Mouse (Mus musculus): ENCODE data around the gene Abca1. TPM values are rescaled to one million over a fixed set of nuclear protein-coding genes. Genes with fewer than 3 reads are reported as not detected.

The Abca1 gene
- polyA plus RNA-seq, 1 experiment from 2014 or later, result 3.3 TPM

- no peak for ATAC-seq
- Histone ChIP-seq H3K4me2 (replicated peaks) (no peak overlapping the region), H3K4me3 (replicated peaks) (no peak overlapping the region), H3K36me3 (0 out of 2 replicates have a peak, but pooled peaks cover 4% of the 10 kb centered on the region), H3K9me3 (no peaks in the 10 kb centered on the region), H3K27me3 (replicated peaks) (no peaks in the 10 kb centered on the region), H3K27ac (no peak overlapping the region), H3K4me1 (replicated peaks) (no peaks in the 10 kb centered on the region; the same call in 1 of the 2 replicates), H3K9ac (no peak overlapping the region)
- WGBS, result 82% methylated on average over 5 of the region's 5 CpGs
These were observed 28.2 kb downstream of the Abca1 start for GRCm38 (mm10) chr4:53131538-53131937.

GRCm38 (mm10) chr4:53130622-53131517 lies 28.8 kb downstream of the Abca1 start:
- WGBS, result 49% methylated on average over 6 of the region's 6 CpGs
- no peaks in the 10 kb centered on the region for H3K9me3 ChIP-seq
- H3K4me3 ChIP-seq (replicated peaks), result no peak overlapping the region
- H3K36me3 ChIP-seq, result 0 out of 2 replicates have a peak, but pooled peaks cover 4% of the 10 kb centered on the region
- no peaks in the 10 kb centered on the region for H3K27me3 ChIP-seq (replicated peaks)
- no peak overlapping the region for H3K4me2 ChIP-seq (replicated peaks)
- H3K4me1 ChIP-seq (replicated peaks), result no peaks in the 10 kb centered on the region; the same call in 1 of the 2 replicates
- H3K9ac ChIP-seq, result no peak overlapping the region
- peak; percentile 75 for ATAC-seq
- H3K27ac ChIP-seq, result no peak overlapping the region

- Histone ChIP-seq H3K4me3 (replicated peaks) (no peak overlapping the region), H3K4me1 (replicated peaks) (no peaks in the 10 kb centered on the region; the same call in 1 of the 2 replicates), H3K27me3 (replicated peaks) (no peaks in the 10 kb centered on the region), H3K9me3 (no peaks in the 10 kb centered on the region), H3K4me2 (replicated peaks) (no peak overlapping the region), H3K27ac (no peak overlapping the region), H3K9ac (no peak overlapping the region), H3K36me3 (0 out of 2 replicates have a peak, but pooled peaks cover 4% of the 10 kb centered on the region)
- 56% methylated on average over 11 of the region's 11 CpGs for WGBS
- ATAC-seq, result no peak
These were observed 29.9 kb downstream of the Abca1 start for GRCm38 (mm10) chr4:53129716-53130301.

- H3K27ac ChIP-seq, result no peak overlapping the region
These were observed 32.4 kb downstream of the Abca1 start for GRCm38 (mm10) chr4:53127266-53127665.

GRCm38 (mm10) chr4:53126794-53127193 lies 32.9 kb downstream of the Abca1 start:
- 94% methylated on average over 7 of the region's 7 CpGs for WGBS
- H3K4me1 ChIP-seq (replicated peaks), result no peaks in the 10 kb centered on the region

More at GRCm38 (mm10) chr4:53127266-53127665, 32.4 kb downstream of the Abca1 start:
- no peaks in the 10 kb centered on the region for H3K9me3 ChIP-seq
- H3K4me2 ChIP-seq (replicated peaks), result no peak overlapping the region
- 92% methylated on average over 5 of the region's 5 CpGs for WGBS
- H3K27me3 ChIP-seq (replicated peaks), result no peaks in the 10 kb centered on the region
- no peak for ATAC-seq
- H3K36me3 ChIP-seq, result 0 out of 2 replicates have a peak, but pooled peaks cover 4% of the 10 kb centered on the region
- no peaks in the 10 kb centered on the region for H3K4me1 ChIP-seq (replicated peaks)
- no peak overlapping the region for H3K9ac ChIP-seq
- no peak overlapping the region for H3K4me3 ChIP-seq (replicated peaks)

GRCm38 (mm10) chr4:53124837-53125490 lies 34.7 kb downstream of the Abca1 start:
- Histone ChIP-seq H3K27me3 (replicated peaks) (no peaks in the 10 kb centered on the region), H3K4me2 (replicated peaks) (no peak overlapping the region), H3K4me1 (replicated peaks) (0 out of 2 replicates have a peak, but pooled peaks cover 5% of the 10 kb centered on the region), H3K9me3 (no peaks in the 10 kb centered on the region), H3K27ac (0 out of 2 replicates have a peak overlapping the region, but pooled peaks have one; percentile 0), H3K36me3 (0 out of 2 replicates have a peak, but pooled peaks cover 4% of the 10 kb centered on the region), H3K9ac (no peak overlapping the region), H3K4me3 (replicated peaks) (no peak overlapping the region)
- no peak for ATAC-seq
- 76% methylated on average over 10 of the region's 10 CpGs for WGBS

More at GRCm38 (mm10) chr4:53126794-53127193, 32.9 kb downstream of the Abca1 start:
- no peak overlapping the region for H3K9ac ChIP-seq
- no peak overlapping the region for H3K4me3 ChIP-seq (replicated peaks)
- no peaks in the 10 kb centered on the region for H3K9me3 ChIP-seq
- H3K4me2 ChIP-seq (replicated peaks), result no peak overlapping the region
- H3K27me3 ChIP-seq (replicated peaks), result no peaks in the 10 kb centered on the region
- no peak overlapping the region for H3K27ac ChIP-seq
- ATAC-seq, result no peak
- H3K36me3 ChIP-seq, result 0 out of 2 replicates have a peak, but pooled peaks cover 4% of the 10 kb centered on the region

GRCm38 (mm10) chr4:53122310-53122709 lies 37.4 kb downstream of the Abca1 start:
- Histone ChIP-seq H3K9me3 (no peaks in the 10 kb centered on the region), H3K36me3 (0 out of 2 replicates have a peak, but pooled peaks cover 2% of the 10 kb centered on the region), H3K4me1 (replicated peaks) (0 out of 2 replicates have a peak, but pooled peaks cover 5% of the 10 kb centered on the region), H3K27me3 (replicated peaks) (no peaks in the 10 kb centered on the region), H3K4me3 (replicated peaks) (no peak overlapping the region), H3K27ac (no peak overlapping the region), H3K4me2 (replicated peaks) (no peak overlapping the region), H3K9ac (no peak overlapping the region)
- ATAC-seq, result no peak
- WGBS, result 89% methylated on average over 3 of the region's 3 CpGs

GRCm38 (mm10) chr4:53121516-53122227 lies 38.0 kb downstream of the Abca1 start:
- H3K27ac ChIP-seq, result no peak overlapping the region

GRCm38 (mm10) chr4:53121084-53121483 lies 38.6 kb downstream of the Abca1 start:
- no peaks in the 10 kb centered on the region for H3K27me3 ChIP-seq (replicated peaks)
- no peak for ATAC-seq

More at GRCm38 (mm10) chr4:53121516-53122227, 38.0 kb downstream of the Abca1 start:
- no peak for ATAC-seq
- H3K4me1 ChIP-seq (replicated peaks), result 0 out of 2 replicates have a peak, but pooled peaks cover 5% of the 10 kb centered on the region
- no peak overlapping the region for H3K4me2 ChIP-seq (replicated peaks)
- no peak overlapping the region for H3K9ac ChIP-seq
- H3K27me3 ChIP-seq (replicated peaks), result no peaks in the 10 kb centered on the region
- no peak overlapping the region for H3K4me3 ChIP-seq (replicated peaks)
- 64% methylated on average over 7 of the region's 7 CpGs for WGBS
- H3K36me3 ChIP-seq, result no peaks in the 10 kb centered on the region
- no peaks in the 10 kb centered on the region for H3K9me3 ChIP-seq

GRCm38 (mm10) chr4:53120038-53120685 lies 39.5 kb downstream of the Abca1 start:
- 86% methylated on average over 10 of the region's 10 CpGs for WGBS
- no peak for ATAC-seq
- H3K36me3 ChIP-seq, result no peaks in the 10 kb centered on the region
- H3K9me3 ChIP-seq, result no peaks in the 10 kb centered on the region
- no peak overlapping the region for H3K9ac ChIP-seq
- no peak overlapping the region for H3K4me3 ChIP-seq (replicated peaks)
- no peak overlapping the region for H3K27ac ChIP-seq
- no peaks in the 10 kb centered on the region for H3K27me3 ChIP-seq (replicated peaks)
- H3K4me2 ChIP-seq (replicated peaks), result no peak overlapping the region
- H3K4me1 ChIP-seq (replicated peaks), result 0 out of 2 replicates have a peak, but pooled peaks cover 7% of the 10 kb centered on the region

More at GRCm38 (mm10) chr4:53121084-53121483, 38.6 kb downstream of the Abca1 start:
- Histone ChIP-seq H3K9me3 (no peaks in the 10 kb centered on the region), H3K4me1 (replicated peaks) (0 out of 2 replicates have a peak, but pooled peaks cover 5% of the 10 kb centered on the region), H3K36me3 (no peaks in the 10 kb centered on the region), H3K4me3 (replicated peaks) (no peak overlapping the region), H3K4me2 (replicated peaks) (no peak overlapping the region), H3K9ac (no peak overlapping the region), H3K27ac (no peak overlapping the region)
- 80% methylated on average over 3 of the region's 3 CpGs for WGBS

- H3K27ac ChIP-seq, result no peak overlapping the region
- H3K36me3 ChIP-seq, result no peaks in the 10 kb centered on the region
- H3K27me3 ChIP-seq (replicated peaks), result no peaks in the 10 kb centered on the region
- no peak overlapping the region for H3K4me3 ChIP-seq (replicated peaks)
- H3K4me1 ChIP-seq (replicated peaks), result 0 out of 2 replicates have a peak, but pooled peaks cover 7% of the 10 kb centered on the region
- WGBS, result 61% methylated on average over 4 of the region's 4 CpGs
- no peaks in the 10 kb centered on the region for H3K9me3 ChIP-seq
- H3K4me2 ChIP-seq (replicated peaks), result no peak overlapping the region
- H3K9ac ChIP-seq, result no peak overlapping the region
- no peak for ATAC-seq
These were observed 41.1 kb downstream of the Abca1 start for GRCm38 (mm10) chr4:53118643-53119042.
